Mouse (Mus musculus): ENCODE measurements at regions not wholly inside any gene's neighbourhood (a gene's known extent, or its start where the extent isn't known, plus 50 kb on each side); places are given as distances from the start of the nearest gene placed in this dataset.

DNA sequence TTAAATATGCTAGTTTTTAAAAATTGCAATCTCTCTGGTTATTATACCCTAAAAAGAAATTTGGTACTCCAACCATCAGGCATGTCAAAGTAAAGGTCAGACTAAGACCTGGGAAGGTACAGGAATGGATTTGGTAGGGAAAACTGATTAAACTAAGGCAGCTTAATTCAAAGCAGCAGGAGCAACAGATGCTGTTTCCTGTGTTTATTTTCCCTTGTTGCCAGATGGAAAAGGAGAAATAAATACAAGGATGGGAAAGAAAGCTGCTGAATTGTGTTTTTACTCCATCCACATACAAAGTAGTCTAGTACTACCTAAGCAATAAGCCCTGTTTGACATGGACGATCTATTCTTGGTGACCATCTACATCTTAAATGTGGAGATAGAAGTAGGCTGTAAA is 1177.6 kb downstream of the Pcdh17 start:
- DNase-seq (ENCODE audit: low read depth), result peak; percentile 49
- TF ChIP-seq CTCF (IDR thresholded peaks at IDR 0.05; ENCODE audit: borderline replicate concordance, extremely low read depth, insufficient read depth, insufficient read length) (no peak), POLR2A (IDR thresholded peaks at IDR 0.05; ENCODE audit: borderline replicate concordance, extremely low read depth, insufficient read depth, insufficient read length, poor library complexity, severe bottlenecking) (no peak)
